In genomic region chr13:89668069-89668468, GRCm38 (mm10) we compare ENCODE assay signal across 9 mouse cellular contexts.
DNase-seq lines count a peak whose midpoint lies in the region; ATAC-seq lines count a peak whose summit lies in the region.
"Had no signal": no experiment of that assay in that cellular context is flagged by ENCODE, and none has a peak within 500 bp of the region (broad histone marks: within the 10 kb centered on the region; RNA-seq: fewer than 3 reads in every experiment).

No protein-coding gene starts in this region.

- H3K4me2 ChIP-seq in heart, embryonic 11.5 days, result no peak overlapping the region
- H3K4me2 ChIP-seq in limb, embryonic 13.5 days (replicated peaks), result no peak overlapping the region
- H3K4me2 ChIP-seq: limb, embryonic 15.5 days had no signal

- no peaks in the 10 kb centered on the region for H3K27me3 ChIP-seq in heart, embryonic 11.5 days (ENCODE audit: control insufficient read depth, insufficient read depth, low read length)
- no peaks in the 10 kb centered on the region for H3K27me3 ChIP-seq in limb, embryonic 13.5 days
- H3K27me3 ChIP-seq: limb, embryonic 15.5 days had no signal

- no peak for ATAC-seq in heart, embryonic 11.5 days (replicated peaks; ENCODE audit: insufficient number of reproducible peaks, low FRiP score, low TSS enrichment)
- ATAC-seq in limb, embryonic 13.5 days (ENCODE audit: low FRiP score, low read depth), result peak; percentile 57; the same call in 1 of the 2 replicates

- H3K36me3 ChIP-seq in heart, embryonic 11.5 days (ENCODE audit: control insufficient read depth, insufficient read depth, low read length), result peaks cover 16% of the 10 kb centered on the region
- peaks cover 35% of the 10 kb centered on the region for H3K36me3 ChIP-seq in limb, embryonic 13.5 days

- no peaks in the 10 kb centered on the region for H3K4me1 ChIP-seq in heart, embryonic 11.5 days (ENCODE audit: control insufficient read depth, insufficient read depth, low read length)
- H3K4me1 ChIP-seq in limb, embryonic 13.5 days, result peaks cover 21% of the 10 kb centered on the region

- no peak overlapping the region for H3K9ac ChIP-seq in heart, embryonic 11.5 days (ENCODE audit: low read depth, low read length)
- no peak overlapping the region for H3K9ac ChIP-seq in limb, embryonic 13.5 days
- H3K9ac ChIP-seq: limb, embryonic 15.5 days had no signal

- peak; percentile 26 to 61 for DNase-seq in heart, postnatal 10 days
- peak; percentile 31 to 43 for DNase-seq in B cell, adult 2 months
- peak; percentile 36 for DNase-seq in NIH3T3 (ENCODE audit: low read depth)
- peak; percentile 16 for DNase-seq in heart, postnatal 4 days
- DNase-seq in right cerebral cortex, postnatal 10 days (ENCODE audit: low spot score in 2 of 2), result peak; percentile 34
- DNase-seq in testis, postnatal 10 days (ENCODE audit: low spot score), result no peak

- H3K27ac ChIP-seq in heart, embryonic 11.5 days (ENCODE audit: low read depth, low read length), result no peak overlapping the region
- H3K27ac ChIP-seq in limb, embryonic 13.5 days, result no peak overlapping the region

- H3K9me3 ChIP-seq in heart, embryonic 11.5 days (replicated peaks; ENCODE audit: control insufficient read depth, low read length), result no peaks in the 10 kb centered on the region
- H3K9me3 ChIP-seq in limb, embryonic 13.5 days, result no peaks in the 10 kb centered on the region
- H3K9me3 ChIP-seq: limb, embryonic 15.5 days had no signal

- 72% methylated on average over 1 of the region's 1 CpGs for WGBS in heart, embryonic 11.5 days (ENCODE audit: insufficient replicate concordance)
- WGBS in limb, embryonic 13.5 days, result 34% methylated on average over 1 of the region's 1 CpGs

- intact Hi-C loops in heart, postnatal 10 days (cut with DNase I), result loop anchor here (1.0 to 5.0 kb wide), 3 partner anchors 109 to 1218 kb away; no protein-coding TSS in a partner anchor

- H3K4me3 ChIP-seq in heart, embryonic 11.5 days (ENCODE audit: low read depth, low read length), result no peak overlapping the region
- H3K4me3 ChIP-seq in limb, embryonic 13.5 days, result no peak overlapping the region
- H3K4me3 ChIP-seq: limb, embryonic 15.5 days had no signal
